Mouse (Mus musculus): ENCODE data around the gene Gata1. TPM values are rescaled to one million over a fixed set of nuclear protein-coding genes. Genes with fewer than 3 reads are reported as not detected.

Gene Gata1
- total RNA-seq, 2 experiments from 2014 or later = not detected

DNA sequence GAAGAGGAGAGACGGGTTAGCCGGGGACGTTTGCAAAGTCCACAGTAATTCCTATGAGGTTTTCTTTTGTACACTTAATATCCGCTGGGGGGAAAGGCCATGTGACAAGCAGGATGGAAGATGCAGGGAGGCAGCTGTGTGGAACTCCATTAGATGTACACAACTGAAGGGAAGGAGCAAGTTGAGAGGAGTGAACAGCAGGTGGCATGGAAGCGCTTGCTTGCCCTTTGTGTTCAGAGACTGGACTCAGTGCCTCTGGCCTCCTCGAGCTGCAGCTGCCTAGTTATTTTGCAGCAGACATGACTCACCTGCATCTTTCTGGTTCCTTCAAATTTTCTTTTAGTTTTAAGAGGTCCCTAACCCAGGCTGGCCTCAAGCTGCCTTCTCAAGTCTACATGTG is 67.4 kb downstream of the Gata1 start:
- intact Hi-C loops (cut with DNase I) = no loop called here
- no peak for DNase-seq (ENCODE audit: low spot score in 2 of 2)

Other genes with a start within 250 kb of the Gata1 start
- 100 to 1,000 TPM in 1 of 2 experiments, 10 to 100 TPM in 1; 91.1 to 103 TPM for gene Praf2, start 249.6 kb downstream of the Gata1 start, total RNA-seq (2021)
- 10 to 100 TPM; 22.8 to 24.8 TPM for gene Ccdc120, start 227.2 kb downstream of the Gata1 start, total RNA-seq (2021)
- 10 to 100 TPM; 32.5 to 33.8 TPM for gene Tfe3, start 215.5 kb downstream of the Gata1 start, total RNA-seq (2021)
- gene Gripap1, start 188.3 kb downstream of the Gata1 start, total RNA-seq (2021) = 100 to 1,000 TPM in 1 of 2 experiments, 10 to 100 TPM in 1; 90.3 to 118 TPM
- gene Kcnd1, start 155.8 kb downstream of the Gata1 start, total RNA-seq (2021) = 1 to 10 TPM; 8.2 to 9.3 TPM
- 10 to 100 TPM; 79.5 to 82.3 TPM for gene Otud5, start 136.7 kb downstream of the Gata1 start, total RNA-seq (2021)
- 10 to 100 TPM; 50.7 to 52.1 TPM for gene Pim2, start 99.8 kb downstream of the Gata1 start, total RNA-seq (2021)
- gene Slc35a2, start 94.0 kb downstream of the Gata1 start, total RNA-seq (2021) = 10 to 100 TPM; 41.3 to 44.5 TPM
- 10 to 100 TPM; 76.0 to 89.2 TPM for gene Pqbp1, start 78.8 kb downstream of the Gata1 start, total RNA-seq (2021)
- 10 to 100 TPM; 24.5 to 24.8 TPM for gene Timm17b, start 78.7 kb downstream of the Gata1 start, total RNA-seq (2021)
- not detected for gene Gm10491, start 70.2 kb downstream of the Gata1 start, total RNA-seq (2021)
- gene Gm10490, start 68.5 kb downstream of the Gata1 start, total RNA-seq (2021) = not detected
- gene Pcsk1n, start 58.2 kb downstream of the Gata1 start, total RNA-seq (2021) = 100 to 1,000 TPM; 432 to 536 TPM
- not detected for gene Eras, start 49.5 kb downstream of the Gata1 start, total RNA-seq (2021)
- gene Hdac6, start 30.2 kb downstream of the Gata1 start, total RNA-seq (2021) = 10 to 100 TPM; 42.8 to 57.2 TPM
- gene Glod5, start 40.4 kb upstream of the Gata1 start, total RNA-seq (2021) = under 1 TPM in 1 of 2 experiments, not detected in 1; 0.69 TPM
- gene Suv39h1, start 96.7 kb upstream of the Gata1 start, total RNA-seq (2021) = 10 to 100 TPM; 28.3 TPM
- 1 to 10 TPM; 1.5 to 1.6 TPM for gene Was, start 112.4 kb upstream of the Gata1 start, total RNA-seq (2021)
- gene Wdr13, start 154.8 kb upstream of the Gata1 start, total RNA-seq (2021) = 100 to 1,000 TPM; 203 TPM
- 100 to 1,000 TPM; 124 to 126 TPM for gene Rbm3, start 167.8 kb upstream of the Gata1 start, total RNA-seq (2021)
- 10 to 100 TPM; 15.9 to 16.8 TPM for gene Tbc1d25, start 198.1 kb upstream of the Gata1 start, total RNA-seq (2021)
- gene Ebp, start 215.4 kb upstream of the Gata1 start, total RNA-seq (2021) = 10 to 100 TPM; 33.5 to 35.9 TPM
- 10 to 100 TPM; 74.4 to 76.7 TPM for gene Porcn, start 228.5 kb upstream of the Gata1 start, total RNA-seq (2021)